Mouse (Mus musculus): ENCODE results near the gene Ggt7. TPM values are rescaled to one million over a fixed set of nuclear protein-coding genes. Genes with fewer than 3 reads are reported as not detected.
"Not testable (repeated sequence)": the region's sequence is repeated elsewhere in the genome, so short reads cannot be mapped to it uniquely, and the experiment has no call there.

The Ggt7 gene
- polyA plus RNA-seq, 1 experiment = 70.4 TPM

GRCm38 (mm10) chr2:155546955-155547354, 28.9 kb upstream of the Ggt7 start:
- Histone ChIP-seq H3K27ac (ENCODE audit: control insufficient read depth, insufficient read depth, low read depth, low read length) (no peak overlapping the region), H3K4me1 (ENCODE audit: control insufficient read depth, insufficient read depth, low read length) (no peaks in the 10 kb centered on the region), H3K4me3 (ENCODE audit: control insufficient read depth, low read depth, low read length) (no peak overlapping the region), H3K36me3 (ENCODE audit: control insufficient read depth, insufficient read depth, low read length) (peaks cover 2% of the 10 kb centered on the region), H3K27me3 (ENCODE audit: control insufficient read depth, insufficient read depth, low read length) (no peaks in the 10 kb centered on the region)
- TF ChIP-seq CTCF (IDR thresholded peaks at IDR 0.05; ENCODE audit: control insufficient read depth, insufficient read depth, insufficient replicate concordance, low read depth, low read length) = no peak
- TF ChIP-seq POLR2A (IDR thresholded peaks at IDR 0.05; ENCODE audit: control insufficient read depth, low read depth, low read length) = no peak

DNA sequence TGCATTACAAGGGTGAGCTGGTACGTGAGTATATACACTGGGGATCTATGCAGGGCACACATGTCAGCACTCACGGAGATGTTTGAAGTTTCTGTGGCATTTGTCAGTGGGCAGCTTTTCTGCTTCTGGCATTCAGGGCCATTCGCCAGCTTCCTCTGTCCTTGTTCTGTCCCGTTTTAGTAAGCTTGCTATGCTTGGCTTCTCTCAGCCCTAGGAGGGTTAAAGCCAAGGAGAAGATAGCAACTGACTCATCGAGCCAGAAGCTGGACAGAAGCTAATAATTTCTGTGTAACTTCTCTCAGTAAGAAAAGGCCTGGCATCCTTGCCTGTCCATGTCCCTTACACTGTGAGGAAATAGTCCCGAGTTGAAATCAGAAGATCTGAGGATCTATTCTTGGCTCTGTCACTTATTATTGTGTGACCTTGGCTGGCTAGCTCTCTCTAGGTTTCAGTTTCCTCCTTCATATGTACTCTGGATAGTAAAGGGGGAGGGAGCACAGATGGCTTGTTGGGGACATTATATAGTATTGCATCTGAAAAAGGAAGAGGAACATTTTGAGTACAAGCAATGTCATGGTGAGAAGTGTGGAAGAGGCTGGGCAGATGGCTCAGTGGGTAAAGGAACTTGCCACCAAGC, 22.9 kb upstream of the Ggt7 start:
- Histone ChIP-seq H3K27me3 (ENCODE audit: control insufficient read depth, insufficient read depth, low read length) (no peaks in the 10 kb centered on the region), H3K4me3 (ENCODE audit: control insufficient read depth, low read depth, low read length) (no peak overlapping the region), H3K4me1 (ENCODE audit: control insufficient read depth, insufficient read depth, low read length) (no peaks in the 10 kb centered on the region), H3K36me3 (ENCODE audit: control insufficient read depth, insufficient read depth, low read length) (no peaks in the 10 kb centered on the region), H3K27ac (ENCODE audit: control insufficient read depth, insufficient read depth, low read depth, low read length) (no peak overlapping the region)
- TF ChIP-seq POLR2A (IDR thresholded peaks at IDR 0.05; ENCODE audit: control insufficient read depth, low read depth, low read length) (no peak), CTCF (IDR thresholded peaks at IDR 0.05; ENCODE audit: control insufficient read depth, insufficient read depth, insufficient replicate concordance, low read depth, low read length) (no peak)

DNA sequence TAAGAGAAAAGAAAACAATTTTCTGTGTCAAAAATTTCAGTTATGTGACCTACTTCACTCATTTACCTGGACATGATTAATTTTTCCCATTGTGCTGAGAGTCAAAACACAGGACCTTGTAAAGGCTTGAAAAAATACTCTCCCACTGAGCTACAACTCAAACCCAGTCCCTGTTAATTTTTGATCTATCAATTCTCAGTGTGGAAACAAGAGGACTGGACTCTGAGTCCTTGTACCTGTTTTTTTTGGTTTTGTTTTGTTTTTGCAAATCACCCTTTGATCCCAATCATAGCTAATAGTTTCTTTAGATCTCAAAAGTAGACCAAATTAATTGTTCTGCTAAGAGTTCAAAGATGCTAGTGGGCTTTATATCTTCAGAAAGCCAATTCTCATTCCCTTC, 21.7 kb upstream of the Ggt7 start:
- no peaks in the 10 kb centered on the region for H3K4me1 ChIP-seq (ENCODE audit: control insufficient read depth, insufficient read depth, low read length)
- TF ChIP-seq CTCF (IDR thresholded peaks at IDR 0.05; ENCODE audit: control insufficient read depth, insufficient read depth, insufficient replicate concordance, low read depth, low read length) = no peak
- no peak for TF ChIP-seq POLR2A (IDR thresholded peaks at IDR 0.05; ENCODE audit: control insufficient read depth, low read depth, low read length)
- H3K27ac ChIP-seq (ENCODE audit: control insufficient read depth, insufficient read depth, low read depth, low read length) = no peak overlapping the region
- H3K4me3 ChIP-seq (ENCODE audit: control insufficient read depth, low read depth, low read length) = no peak overlapping the region
- H3K27me3 ChIP-seq (ENCODE audit: control insufficient read depth, insufficient read depth, low read length) = no peaks in the 10 kb centered on the region
- H3K36me3 ChIP-seq (ENCODE audit: control insufficient read depth, insufficient read depth, low read length) = no peaks in the 10 kb centered on the region

- H3K36me3 ChIP-seq (ENCODE audit: control insufficient read depth, insufficient read depth, low read length); H3K27ac ChIP-seq (ENCODE audit: control insufficient read depth, insufficient read depth, low read depth, low read length); H3K27me3 ChIP-seq (ENCODE audit: control insufficient read depth, insufficient read depth, low read length); H3K4me1 ChIP-seq (ENCODE audit: control insufficient read depth, insufficient read depth, low read length): not testable (repeated sequence)
- peak overlapping the region; percentile 44 for H3K4me3 ChIP-seq (ENCODE audit: control insufficient read depth, low read depth, low read length)
Measured at GRCm38 (mm10) chr2:155538463-155539057, 20.5 kb upstream of the Ggt7 start.

DNA sequence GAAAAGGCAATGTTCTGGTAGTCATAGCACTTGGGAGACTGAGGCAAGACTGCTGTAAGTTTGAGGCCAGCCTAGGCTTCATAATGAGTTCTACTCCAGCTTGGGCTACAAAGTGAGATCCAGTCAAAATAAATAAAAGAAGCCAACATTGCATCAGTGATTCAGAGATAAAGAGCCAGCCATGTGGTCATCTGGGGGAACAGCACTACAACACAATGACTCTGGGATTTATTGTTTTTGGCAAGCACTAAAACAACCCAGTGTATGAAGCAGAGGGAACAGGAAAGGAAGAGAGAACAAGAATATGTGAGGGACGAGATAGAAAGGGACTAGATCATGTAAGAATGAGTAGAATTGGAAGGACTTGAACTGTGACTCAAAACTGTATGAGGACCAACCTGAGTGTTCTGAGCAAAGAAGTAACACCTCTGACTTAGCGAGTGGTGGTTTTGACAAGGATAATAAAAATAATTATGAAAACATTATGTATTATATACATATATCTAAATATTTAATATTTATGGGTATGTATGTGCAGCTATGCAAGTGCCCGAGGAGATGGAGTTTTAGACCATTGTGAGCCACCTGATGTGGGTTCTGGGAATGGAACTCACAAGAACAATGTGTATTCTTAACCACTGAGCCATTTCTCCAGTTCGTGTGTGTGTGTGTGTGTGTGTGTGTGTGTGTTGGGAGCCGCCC, 19.9 kb upstream of the Ggt7 start:
- Histone ChIP-seq H3K4me1 (ENCODE audit: control insufficient read depth, insufficient read depth, low read length) (no peaks in the 10 kb centered on the region), H3K27ac (ENCODE audit: control insufficient read depth, insufficient read depth, low read depth, low read length) (no peak overlapping the region; the same call in 1 of the 2 replicates), H3K27me3 (ENCODE audit: control insufficient read depth, insufficient read depth, low read length) (no peaks in the 10 kb centered on the region), H3K36me3 (ENCODE audit: control insufficient read depth, insufficient read depth, low read length) (no peaks in the 10 kb centered on the region), H3K4me3 (ENCODE audit: control insufficient read depth, low read depth, low read length) (no peak overlapping the region)
- TF ChIP-seq CTCF (IDR thresholded peaks at IDR 0.05; ENCODE audit: control insufficient read depth, insufficient read depth, insufficient replicate concordance, low read depth, low read length) = no peak
- TF ChIP-seq POLR2A (IDR thresholded peaks at IDR 0.05; ENCODE audit: control insufficient read depth, low read depth, low read length) = no peak

- TF ChIP-seq CTCF (IDR thresholded peaks at IDR 0.05; ENCODE audit: control insufficient read depth, insufficient read depth, insufficient replicate concordance, low read depth, low read length) (no peak), POLR2A (IDR thresholded peaks at IDR 0.05; ENCODE audit: control insufficient read depth, low read depth, low read length) (no peak)
- H3K27ac ChIP-seq (ENCODE audit: control insufficient read depth, insufficient read depth, low read depth, low read length) = no peak overlapping the region
- no peaks in the 10 kb centered on the region for H3K27me3 ChIP-seq (ENCODE audit: control insufficient read depth, insufficient read depth, low read length)
- no peak overlapping the region for H3K4me3 ChIP-seq (ENCODE audit: control insufficient read depth, low read depth, low read length)
- H3K4me1 ChIP-seq (ENCODE audit: control insufficient read depth, insufficient read depth, low read length) = no peaks in the 10 kb centered on the region
- H3K36me3 ChIP-seq (ENCODE audit: control insufficient read depth, insufficient read depth, low read length) = no peaks in the 10 kb centered on the region
Measured at GRCm38 (mm10) chr2:155536292-155536691, 18.3 kb upstream of the Ggt7 start.

DNA sequence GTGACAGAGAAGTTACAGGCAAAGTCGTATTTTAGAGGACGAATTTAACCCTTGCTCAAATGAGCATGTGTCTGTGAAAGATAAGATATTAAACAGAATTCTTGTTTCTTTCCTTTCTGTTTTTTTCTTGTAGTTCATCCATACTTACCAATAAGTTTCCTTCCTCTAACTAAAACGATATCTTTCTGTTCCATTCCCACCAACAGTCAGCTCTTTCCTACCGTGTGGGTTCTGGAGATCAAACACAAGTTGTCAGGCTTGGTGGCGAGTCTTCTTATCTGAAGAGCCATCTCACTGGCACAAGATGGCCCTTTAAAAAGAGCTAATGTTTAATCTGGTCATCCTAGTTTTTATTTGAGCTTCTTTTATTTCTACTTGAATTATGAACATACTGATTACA, 9.3 kb upstream of the Ggt7 start:
- Histone ChIP-seq H3K4me3 (ENCODE audit: control insufficient read depth, low read depth, low read length) (no peak overlapping the region), H3K4me1 (ENCODE audit: control insufficient read depth, insufficient read depth, low read length) (no peaks in the 10 kb centered on the region), H3K27me3 (ENCODE audit: control insufficient read depth, insufficient read depth, low read length) (no peaks in the 10 kb centered on the region), H3K27ac (ENCODE audit: control insufficient read depth, insufficient read depth, low read depth, low read length) (no peak overlapping the region), H3K36me3 (ENCODE audit: control insufficient read depth, insufficient read depth, low read length) (no peaks in the 10 kb centered on the region)
- TF ChIP-seq CTCF (IDR thresholded peaks at IDR 0.05; ENCODE audit: control insufficient read depth, insufficient read depth, insufficient replicate concordance, low read depth, low read length) = no peak
- TF ChIP-seq POLR2A (IDR thresholded peaks at IDR 0.05; ENCODE audit: control insufficient read depth, low read depth, low read length) = no peak
